Mouse (Mus musculus) hindbrain, postnatal 0 days (tissue): Measurements from ENCODE around the gene Ptprb. TPM values are rescaled to one million over a fixed set of nuclear protein-coding genes. Genes with fewer than 3 reads are reported as not detected.

Experiments used
- ATAC-seq: fragments of 200-750 bp; cut with Nextera tagmentation; 2 replicates; pipeline ENCODE4 v1.8.0; 2017; ENCODE audit warnings: mild to moderate bottlenecking, moderate TSS enrichment, moderate library complexity
- DNase-seq: peaks from one replicate; pipeline ENCODE4 v3.0.0-alpha.2; 2015; ENCODE audit warnings: low spot score
- H3K27ac ChIP-seq: fragments of 300-500 bp; sonication (generic); 2 replicates; pipeline ENCODE4 v1.5.1; 2014; ENCODE audit warnings: mild to moderate bottlenecking
- H3K27me3 ChIP-seq: fragments of 300-500 bp; sonication (generic); 2 replicates; pipeline ENCODE4 v1.6.1; 2014; ENCODE audit warnings: low read length, mixed read lengths; ENCODE audit not compliant: insufficient read depth
- H3K36me3 ChIP-seq: fragments of 300-500 bp; sonication (generic); 2 replicates; pipeline ENCODE4 v1.6.1; 2014; ENCODE audit warnings: low read length, mixed read lengths; ENCODE audit not compliant: insufficient read depth
- H3K4me1 ChIP-seq: fragments of 300-500 bp; sonication (generic); 2 replicates; pipeline ENCODE4 v1.6.1; 2014; ENCODE audit warnings: antibody characterized with exemption, low read length, mixed read lengths; ENCODE audit not compliant: insufficient read depth
- H3K4me2 ChIP-seq: fragments of 300-500 bp; sonication (generic); 2 replicates; pipeline ENCODE4 v1.6.1; 2014; ENCODE audit warnings: low read depth, mild to moderate bottlenecking, low read length, moderate library complexity, mixed read lengths
- H3K4me3 ChIP-seq: fragments of 300-500 bp; sonication (generic); 2 replicates; pipeline ENCODE4 v1.5.1; 2014; ENCODE audit warnings: low read length
- H3K9ac ChIP-seq: fragments of 300-500 bp; sonication (generic); replicated peaks from 2 replicates; pipeline ENCODE4 v1.6.1; 2014; ENCODE audit warnings: mild to moderate bottlenecking, low read length, moderate library complexity, mixed read lengths
- H3K9me3 ChIP-seq: fragments of 300-500 bp; sonication (generic); 2 replicates; pipeline ENCODE4 v1.6.1; 2016; ENCODE audit warnings: low read length, mixed read lengths
- CTCF ChIP-seq: IDR thresholded peaks from 2 replicates; pipeline ENCODE4 v1.5.1; 2016; ENCODE audit warnings: antibody characterized with exemption, control low read depth, low read depth
- WGBS: fragments of 180-500 bp; shearing (Covaris S2); extraction: QIAGEN DNeasy Blood & Tissue Kit; methylation state at CpG from one replicate; pipeline ENCODE4 v1.1.7; 2014; 5-methylcytosine and 5-hydroxymethylcytosine counted together
- polyA plus RNA-seq: library from polyadenylated mRNA; unstranded; fragments of >200 nt; fragmentation: Nextera tagmentation; extraction: Ambion mirVana; gene quantifications from 2 replicates; pipeline ENCODE4 v1.2.1, GENCODE M21; 2015
- total RNA-seq: library from RNA; depleted of rRNA; stranded (reverse); fragments of >200 nt; gene quantifications from 2 replicates; pipeline ENCODE4 v1.2.3, GENCODE M21; 2014

Gene Ptprb
- total and polyA plus RNA-seq, 2 experiments from 2014 or later: 3.5 to 8.8 TPM

- Histone ChIP-seq H3K4me2 (no peak overlapping the region), H3K27ac (no peak overlapping the region), H3K27me3 (no peaks in the 10 kb centered on the region), H3K4me3 (no peak overlapping the region), H3K9ac (no peak overlapping the region), H3K4me1 (no peaks in the 10 kb centered on the region), H3K36me3 (no peaks in the 10 kb centered on the region), H3K9me3 (no peaks in the 10 kb centered on the region)
- no peak for DNase-seq
- no peak for ATAC-seq
- 84% methylated on average over 4 of the region's 4 CpGs for WGBS
- TF ChIP-seq CTCF: no peak
These were observed 15.2 kb downstream of the Ptprb start for GRCm38 (mm10) chr10:116290483-116290882.

- DNase-seq (no peak), ATAC-seq (no peak)
- Histone ChIP-seq H3K36me3 (no peaks in the 10 kb centered on the region), H3K27ac (no peak overlapping the region), H3K27me3 (no peaks in the 10 kb centered on the region), H3K4me2 (no peak overlapping the region), H3K9ac (no peak overlapping the region), H3K9me3 (no peaks in the 10 kb centered on the region), H3K4me1 (no peaks in the 10 kb centered on the region), H3K4me3 (no peak overlapping the region)
- WGBS: 74% methylated on average over 8 of the region's 8 CpGs
- no peak for TF ChIP-seq CTCF
These were observed 15.9 kb downstream of the Ptprb start for GRCm38 (mm10) chr10:116291153-116291755.

GRCm38 (mm10) chr10:116296439-116296838 lies 21.1 kb downstream of the Ptprb start:
- Histone ChIP-seq H3K27ac (no peak overlapping the region), H3K4me2 (no peak overlapping the region), H3K9ac (no peak overlapping the region), H3K4me3 (no peak overlapping the region), H3K36me3 (no peaks in the 10 kb centered on the region), H3K4me1 (peaks cover under 1% of the 10 kb centered on the region; the same call in 1 of the 2 replicates), H3K27me3 (no peaks in the 10 kb centered on the region), H3K9me3 (no peaks in the 10 kb centered on the region)
- ATAC-seq (0 out of 2 replicates have a peak, but pooled peaks have one; percentile 15), DNase-seq (no peak)
- no peak for TF ChIP-seq CTCF
- 93% methylated on average over 4 of the region's 4 CpGs for WGBS

GRCm38 (mm10) chr10:116297854-116298253 lies 22.5 kb downstream of the Ptprb start:
- H3K27ac ChIP-seq: no peak overlapping the region
- H3K36me3 ChIP-seq: no peaks in the 10 kb centered on the region
- H3K4me3 ChIP-seq: no peak overlapping the region
- no peaks in the 10 kb centered on the region for H3K9me3 ChIP-seq
- WGBS: 80% methylated on average over 12 of the region's 12 CpGs
- H3K4me2 ChIP-seq: no peak overlapping the region
- H3K4me1 ChIP-seq: peaks cover 5% of the 10 kb centered on the region; the same call in 1 of the 2 replicates
- DNase-seq (no peak), ATAC-seq (no peak)
- no peak for TF ChIP-seq CTCF
- H3K27me3 ChIP-seq: no peaks in the 10 kb centered on the region
- H3K9ac ChIP-seq: no peak overlapping the region

- peak overlapping the region; percentile 52 for H3K9ac ChIP-seq
- H3K4me3 ChIP-seq: peak overlapping the region; percentile 49
- WGBS: 24% methylated on average over 7 of the region's 7 CpGs
- ATAC-seq: no peak
- peak overlapping the region; percentile 99 for H3K4me2 ChIP-seq
- no peaks in the 10 kb centered on the region for H3K36me3 ChIP-seq
- H3K27ac ChIP-seq: no peak overlapping the region
- no peak for TF ChIP-seq CTCF
- no peak for DNase-seq
- no peaks in the 10 kb centered on the region for H3K27me3 ChIP-seq
- peaks cover 5% of the 10 kb centered on the region; the same call in 1 of the 2 replicates for H3K4me1 ChIP-seq
- no peaks in the 10 kb centered on the region for H3K9me3 ChIP-seq
These were observed 25.5 kb downstream of the Ptprb start for GRCm38 (mm10) chr10:116300824-116301223.

- Histone ChIP-seq H3K9ac (peak overlapping the region; percentile 52), H3K4me3 (peak overlapping the region; percentile 49), H3K27ac (0 out of 2 replicates have a peak overlapping the region, but pooled peaks have one; percentile 22), H3K4me1 (peaks cover 5% of the 10 kb centered on the region; the same call in 1 of the 2 replicates), H3K4me2 (peak overlapping the region; percentile 99), H3K36me3 (no peaks in the 10 kb centered on the region), H3K9me3 (no peaks in the 10 kb centered on the region), H3K27me3 (no peaks in the 10 kb centered on the region)
- TF ChIP-seq CTCF: no peak
- ATAC-seq (peak; percentile 56; the same call in 1 of the 2 replicates), DNase-seq (peak; percentile 54)
- whole genome bisulfite sequencing: under 1% methylated on average over 36 of the region's 36 CpGs
These were observed 25.9 kb downstream of the Ptprb start for GRCm38 (mm10) chr10:116301258-116301657.

GRCm38 (mm10) chr10:116304355-116304754 lies 29.0 kb downstream of the Ptprb start:
- no peaks in the 10 kb centered on the region for H3K9me3 ChIP-seq
- ATAC-seq: no peak
- TF ChIP-seq CTCF: no peak
- DNase-seq: no peak
- H3K4me1 ChIP-seq: peaks cover 5% of the 10 kb centered on the region; the same call in 1 of the 2 replicates
- 93% methylated on average over 4 of the region's 4 CpGs for WGBS
- H3K36me3 ChIP-seq: no peaks in the 10 kb centered on the region
- H3K4me3 ChIP-seq: no peak overlapping the region
- no peak overlapping the region for H3K27ac ChIP-seq
- no peaks in the 10 kb centered on the region for H3K27me3 ChIP-seq
- no peak overlapping the region for H3K9ac ChIP-seq
- no peak overlapping the region for H3K4me2 ChIP-seq
